In genomic region chr1:182838061-182838460, GRCm38 (mm10) we compare ENCODE assay signal across 31 mouse cellular contexts.
DNase-seq lines count a peak whose midpoint lies in the region; ATAC-seq and TF ChIP-seq lines count a peak whose summit lies in the region.
"Had no signal": no experiment of that assay in that cellular context is flagged by ENCODE, and none has a peak within 500 bp of the region (broad histone marks: within the 10 kb centered on the region; RNA-seq: fewer than 3 reads in every experiment).

No protein-coding gene starts in this region.

- no peak for ATAC-seq in midbrain, embryonic 14.5 days (ENCODE audit: low FRiP score, low TSS enrichment)
- ATAC-seq in midbrain, embryonic 16.5 days: no peak
- ATAC-seq in neural tube, embryonic 14.5 days (ENCODE audit: low read depth): no peak
- ATAC-seq: forebrain, postnatal 0 days; hindbrain, postnatal 0 days; intestine, embryonic 16.5 days had no signal

- H3K4me2 ChIP-seq in midbrain, embryonic 14.5 days (ENCODE audit: low read length): no peak overlapping the region
- no peak overlapping the region for H3K4me2 ChIP-seq in midbrain, embryonic 16.5 days (ENCODE audit: low read length)
- no peak overlapping the region for H3K4me2 ChIP-seq in neural tube, embryonic 14.5 days (ENCODE audit: low read depth, low read length)
- H3K4me2 ChIP-seq: forebrain, embryonic 12.5 days; limb, embryonic 12.5 days; liver, embryonic 15.5 days; lung, embryonic 14.5 days had no signal

- H3K4me3 ChIP-seq in midbrain, embryonic 14.5 days (replicated peaks; ENCODE audit: low read depth, low read length): no peak overlapping the region
- H3K4me3 ChIP-seq in midbrain, embryonic 16.5 days (ENCODE audit: low read depth, low read length): no peak overlapping the region
- H3K4me3 ChIP-seq in cortical plate, adult 2 months (ENCODE audit: insufficient read depth, low read length): no peak overlapping the region
- H3K4me3 ChIP-seq in neural tube, embryonic 14.5 days (ENCODE audit: low read depth, low read length): no peak overlapping the region
- H3K4me3 ChIP-seq: erythroblast, embryonic 14.5 days; forebrain, embryonic 12.5 days; hindbrain, embryonic 10.5 days; limb, embryonic 12.5 days; liver, embryonic 15.5 days; midbrain, embryonic 10.5 days; myocyte had no signal

- H3K27ac ChIP-seq in midbrain, embryonic 14.5 days (replicated peaks; ENCODE audit: low read depth, low read length): peak overlapping the region; percentile 4; the same call in 1 of the 2 replicates
- no peak overlapping the region for H3K27ac ChIP-seq in midbrain, embryonic 16.5 days (ENCODE audit: low read length)
- 0 out of 2 replicates have a peak overlapping the region, but pooled peaks have one; percentile 9 for H3K27ac ChIP-seq in cortical plate, adult 2 months (ENCODE audit: insufficient read depth, low read length)
- peak overlapping the region; percentile 52 for H3K27ac ChIP-seq in neural tube, embryonic 14.5 days (ENCODE audit: low read depth, low read length)
- H3K27ac ChIP-seq: forebrain, embryonic 12.5 days; hindbrain, postnatal 0 days; limb, embryonic 12.5 days; liver, embryonic 15.5 days; stomach, postnatal 0 days had no signal

- H3K4me1 ChIP-seq in midbrain, embryonic 14.5 days (ENCODE audit: control insufficient read depth, insufficient read depth, low read length): peaks cover 14% of the 10 kb centered on the region
- peaks cover 20% of the 10 kb centered on the region for H3K4me1 ChIP-seq in midbrain, embryonic 16.5 days (ENCODE audit: control insufficient read depth, insufficient read depth, low read length)
- H3K4me1 ChIP-seq in cortical plate, adult 2 months (ENCODE audit: control insufficient read depth, insufficient read depth, low read length): peaks cover 6% of the 10 kb centered on the region
- peaks cover 30% of the 10 kb centered on the region for H3K4me1 ChIP-seq in neural tube, embryonic 14.5 days (ENCODE audit: control insufficient read depth, insufficient read depth, low read length)
- H3K4me1 ChIP-seq: liver, embryonic 15.5 days had no signal

- H3K9ac ChIP-seq in midbrain, embryonic 14.5 days (replicated peaks; ENCODE audit: low read length): no peak overlapping the region
- no peak overlapping the region for H3K9ac ChIP-seq in midbrain, embryonic 16.5 days (ENCODE audit: low read depth, low read length)
- H3K9ac ChIP-seq in neural tube, embryonic 14.5 days (replicated peaks; ENCODE audit: low read depth, low read length): no peak overlapping the region
- H3K9ac ChIP-seq: forebrain, embryonic 12.5 days; forebrain, postnatal 0 days; limb, embryonic 12.5 days; liver, embryonic 15.5 days; lung, embryonic 14.5 days had no signal

- no peaks in the 10 kb centered on the region for H3K9me3 ChIP-seq in midbrain, embryonic 14.5 days (ENCODE audit: control insufficient read depth, low read length)
- H3K9me3 ChIP-seq in midbrain, embryonic 16.5 days (replicated peaks; ENCODE audit: control insufficient read depth, low read length, poor library complexity, severe bottlenecking): no peaks in the 10 kb centered on the region
- no peaks in the 10 kb centered on the region for H3K9me3 ChIP-seq in neural tube, embryonic 14.5 days (ENCODE audit: control insufficient read depth, low read length)
- H3K9me3 ChIP-seq: forebrain, embryonic 12.5 days; hindbrain, embryonic 10.5 days; limb, embryonic 12.5 days; liver, embryonic 15.5 days; midbrain, embryonic 10.5 days had no signal

- TF ChIP-seq POLR2A in cortical plate, adult 2 months (IDR thresholded peaks at IDR 0.05; ENCODE audit: extremely low read depth, insufficient read depth, low read length): no peak

- H3K27me3 ChIP-seq in midbrain, embryonic 14.5 days (ENCODE audit: control insufficient read depth, insufficient read depth, low read length): no peaks in the 10 kb centered on the region
- no peaks in the 10 kb centered on the region for H3K27me3 ChIP-seq in midbrain, embryonic 16.5 days (ENCODE audit: control insufficient read depth, insufficient read depth, low read depth, low read length)
- H3K27me3 ChIP-seq in neural tube, embryonic 14.5 days (ENCODE audit: control insufficient read depth, insufficient read depth, low read length): no peaks in the 10 kb centered on the region
- H3K27me3 ChIP-seq: forebrain, embryonic 12.5 days; limb, embryonic 12.5 days; liver, embryonic 15.5 days had no signal

- 45% methylated on average over 6 of the region's 6 CpGs for WGBS in midbrain, embryonic 14.5 days
- WGBS in midbrain, embryonic 16.5 days: 50% methylated on average over 6 of the region's 6 CpGs
- 34% methylated on average over 6 of the region's 6 CpGs for WGBS in neural tube, embryonic 14.5 days

- peak; percentile 27 to 30 for DNase-seq in layer of hippocampus, adult 8-10 months (ENCODE audit: low spot score in 2 of 2)
- DNase-seq in layer of hippocampus, adult 9-10 months (ENCODE audit: low spot score): no peak
- DNase-seq in midbrain, embryonic 14.5 days: peak; percentile 30
- DNase-seq in ovary, postnatal 10 days (ENCODE audit: low spot score): no peak
- DNase-seq: adrenal gland, postnatal 25 days; B cell, adult 2 months; cerebellum, adult 18-20 months; cerebellum, postnatal 10 days; forebrain, postnatal 0 days; gastrocnemius, postnatal 14 days; heart, postnatal 14 days; kidney, adult 8-10 months; kidney, postnatal 14 days; lung, embryonic 14.5 days; lung, postnatal 14 days; right cerebral cortex, postnatal 14 days; spleen, adult 18-20 months; thymus, postnatal 4 days had no signal

- H3K36me3 ChIP-seq in midbrain, embryonic 14.5 days (ENCODE audit: control insufficient read depth, insufficient read depth, low read length): no peaks in the 10 kb centered on the region
- H3K36me3 ChIP-seq in midbrain, embryonic 16.5 days (ENCODE audit: control insufficient read depth, insufficient read depth, low read length): no peaks in the 10 kb centered on the region
- no peaks in the 10 kb centered on the region for H3K36me3 ChIP-seq in neural tube, embryonic 14.5 days (ENCODE audit: control insufficient read depth, insufficient read depth, low read length)
- H3K36me3 ChIP-seq: forebrain, embryonic 12.5 days; hindbrain, embryonic 10.5 days; limb, embryonic 12.5 days; liver, embryonic 15.5 days; midbrain, embryonic 10.5 days had no signal

- TF ChIP-seq CTCF in cortical plate, adult 2 months (IDR thresholded peaks at IDR 0.05; ENCODE audit: extremely low read depth, insufficient read depth, low read length): no peak

Comparison
In these comparisons a context has a peak if more than half of its experiments do, and no peak if none do; other contexts are left out.
1. DNase-seq: peak in layer of hippocampus, adult 8-10 months (2 of 2) and midbrain, embryonic 14.5 days (single experiment); none in layer of hippocampus, adult 9-10 months (single experiment) and ovary, postnatal 10 days (single experiment).